Mouse (Mus musculus): Measurements from ENCODE around the gene Tmcc3.

DNA sequence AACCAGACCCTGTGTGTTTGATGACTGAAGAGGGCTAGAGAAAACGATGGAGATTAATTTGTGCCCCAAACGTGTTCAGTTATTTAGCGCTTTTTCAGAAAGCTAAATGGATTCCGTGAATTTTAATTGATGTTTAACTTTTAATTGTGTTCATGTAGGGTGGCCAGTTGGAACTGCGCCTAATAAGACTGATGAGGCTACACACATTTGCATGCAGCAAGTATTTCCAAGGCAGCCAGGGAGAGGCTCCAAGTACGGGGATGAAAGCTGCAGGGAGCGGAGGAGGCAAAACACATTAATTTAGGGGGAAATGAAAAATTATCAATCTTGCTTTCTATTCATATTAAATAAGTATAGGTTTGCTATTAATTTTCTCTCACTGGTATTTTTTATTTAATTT, 131.0 kb downstream of the Tmcc3 start:
- no peak for TF ChIP-seq CTCF (IDR thresholded peaks at IDR 0.05; ENCODE audit: low read depth)
- TF ChIP-seq EP300 (IDR thresholded peaks at IDR 0.05; ENCODE audit: low read depth) = no peak

Measured in heart, postnatal 0 days (tissue).